Mouse (Mus musculus): Measurements from ENCODE around the gene Scmh1.
A peak's percentile ranks its signal among the peaks of the same experiment; 100 is the strongest.

Gene Scmh1

GRCm38 (mm10) chr4:120405806-120406638 is 941 bp downstream of the Scmh1 start:
- DNase-seq = no peak

- DNase-seq = no peak
Observed at GRCm38 (mm10) chr4:120406639-120407273, 1.7 kb downstream of the Scmh1 start.

DNA sequence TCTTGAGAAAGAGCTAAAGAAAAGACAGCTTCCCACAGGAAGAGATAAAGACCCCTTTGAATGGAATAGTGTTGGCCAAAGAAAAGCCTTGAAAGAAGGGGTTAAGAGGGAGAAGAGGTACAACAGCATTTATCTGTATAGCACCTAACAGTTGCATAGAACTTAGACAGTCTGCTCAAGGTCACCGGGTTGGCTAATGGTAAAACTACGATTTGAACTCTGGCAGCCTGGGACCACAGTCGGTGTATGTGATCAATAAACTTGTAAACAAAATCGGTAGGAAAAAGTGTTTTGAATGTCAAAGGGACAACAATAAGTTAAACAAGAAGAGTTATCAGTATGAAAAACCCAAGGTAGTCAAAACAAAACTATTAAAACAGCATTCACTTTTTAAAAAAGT is 13.0 kb downstream of the Scmh1 start:
- DNase-seq = no peak

DNA sequence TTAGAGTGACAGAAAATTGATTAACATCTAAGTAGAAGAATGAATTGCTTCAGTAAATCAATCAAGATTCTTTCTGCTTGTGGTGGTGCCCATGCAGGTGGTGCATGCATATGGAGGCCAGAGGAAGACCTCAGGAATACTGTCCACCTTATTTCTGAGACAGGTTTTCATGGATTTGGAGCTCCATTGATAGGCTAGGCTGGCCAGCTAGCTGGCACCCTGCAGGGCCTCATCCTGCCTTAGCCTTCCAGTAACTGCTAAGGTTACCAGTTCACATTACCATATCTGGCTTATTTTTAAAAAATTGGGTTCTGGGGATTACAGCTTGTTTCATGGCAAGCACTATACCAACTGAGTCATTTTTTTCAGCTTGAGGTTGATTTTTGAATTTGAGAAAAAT is 15.1 kb downstream of the Scmh1 start:
- no peak for DNase-seq

GRCm38 (mm10) chr4:120420685-120421084 is 15.6 kb downstream of the Scmh1 start:
- peak; percentile 51 for DNase-seq

DNA sequence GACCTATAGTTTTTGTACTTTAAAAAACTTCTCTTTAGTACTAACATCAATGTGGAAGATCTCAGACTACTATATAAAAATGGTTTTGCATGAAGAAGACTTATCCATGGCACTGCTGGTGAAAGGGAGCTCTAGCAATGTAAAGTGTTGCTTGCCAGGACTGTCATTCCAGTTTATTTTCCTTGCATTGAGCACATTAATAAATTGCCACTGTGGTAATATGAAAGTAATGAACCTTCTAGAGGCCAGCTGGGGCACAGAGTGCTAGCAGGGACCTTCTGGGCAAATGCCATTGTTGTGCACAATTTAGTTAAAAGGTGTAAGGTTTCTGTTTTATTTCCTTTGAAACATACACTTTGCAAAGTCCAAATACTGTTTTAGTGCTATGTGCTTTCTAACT is 25.5 kb downstream of the Scmh1 start:
- DNase-seq = no peak

DNA sequence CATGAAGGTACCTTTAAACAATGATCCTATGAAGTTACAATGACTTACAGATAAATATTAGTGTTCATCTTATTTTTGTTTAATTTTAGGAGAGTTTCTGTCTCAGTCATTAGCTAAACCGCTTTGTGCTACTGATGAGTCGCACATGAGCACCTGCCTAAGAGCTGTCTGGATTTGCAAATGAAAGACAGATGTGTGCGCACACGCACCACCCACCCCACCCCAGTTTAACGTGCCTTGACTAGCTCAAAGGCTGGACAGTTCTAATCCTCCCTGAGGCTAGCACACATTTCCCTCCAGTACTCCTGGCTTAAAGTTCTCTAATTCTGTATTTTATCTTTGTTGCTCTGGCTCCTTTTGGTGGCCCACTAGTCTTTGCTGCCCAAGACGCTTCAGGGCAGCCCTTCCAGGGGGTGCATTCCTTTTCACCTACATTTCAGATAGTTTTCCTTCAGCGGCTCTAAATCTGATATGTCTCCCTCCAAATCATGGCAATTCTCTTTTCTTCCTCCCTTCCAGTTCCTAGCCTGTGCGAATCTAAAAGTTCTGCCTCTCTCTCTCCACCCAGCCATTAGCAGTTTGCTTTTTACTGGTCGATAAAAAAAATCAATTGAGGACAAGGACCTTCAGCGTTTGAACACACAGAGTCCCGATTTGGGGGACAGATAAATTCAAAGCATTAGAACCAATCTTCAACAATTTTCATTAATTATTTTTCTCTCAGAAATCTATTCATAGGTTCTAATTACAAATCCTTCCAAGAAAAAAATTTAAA is 27.7 kb downstream of the Scmh1 start:
- no peak for DNase-seq

DNA sequence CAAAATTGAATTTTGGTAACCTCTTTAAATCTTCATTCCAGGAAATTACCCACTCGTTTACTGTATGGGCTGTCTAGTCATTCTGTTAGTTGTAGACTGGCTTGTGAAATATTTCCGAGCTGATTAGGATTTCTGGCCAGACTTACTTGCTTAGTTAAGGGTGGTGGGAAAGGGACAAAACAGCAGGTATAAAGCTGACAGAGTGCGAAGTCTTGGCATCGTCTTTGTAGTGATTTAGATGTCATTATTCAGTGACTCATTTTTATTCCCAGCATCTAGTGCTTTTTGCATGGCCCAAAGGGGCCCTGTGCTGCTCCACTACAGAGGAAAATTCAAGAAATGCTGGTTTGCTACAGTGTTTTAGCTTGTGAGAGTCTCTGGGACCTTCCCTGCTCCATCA is 56.7 kb downstream of the Scmh1 start:
- no peak for DNase-seq

- DNase-seq = no peak
Observed at GRCm38 (mm10) chr4:120472946-120473345, 67.9 kb downstream of the Scmh1 start.

GRCm38 (mm10) chr4:120487707-120488106 is 82.6 kb downstream of the Scmh1 start:
- DNase-seq = no peak

GRCm38 (mm10) chr4:120506955-120507354 is 101.9 kb downstream of the Scmh1 start:
- no peak for DNase-seq

GRCm38 (mm10) chr4:120511203-120511602 is 106.1 kb downstream of the Scmh1 start:
- DNase-seq = no peak

DNA sequence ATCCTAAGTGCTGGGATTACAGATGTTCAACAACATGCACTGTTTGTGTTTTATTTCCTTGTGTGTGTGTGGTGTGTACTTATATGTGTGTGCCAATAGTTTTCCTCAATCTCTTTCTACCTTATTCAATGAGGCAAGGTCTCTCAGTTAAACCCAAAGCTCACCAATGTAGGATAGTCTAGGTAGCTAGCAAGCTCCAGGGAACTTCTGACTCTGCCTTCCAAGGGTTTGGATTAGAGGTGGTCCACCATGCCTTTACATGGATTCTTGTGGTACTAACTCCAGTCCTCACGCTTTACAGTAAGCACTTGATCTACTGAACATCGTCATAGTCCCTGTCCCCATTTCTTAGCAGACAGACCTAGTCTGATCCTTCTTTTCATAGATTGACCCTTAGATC is 109.3 kb downstream of the Scmh1 start:
- DNase-seq = no peak

DNA sequence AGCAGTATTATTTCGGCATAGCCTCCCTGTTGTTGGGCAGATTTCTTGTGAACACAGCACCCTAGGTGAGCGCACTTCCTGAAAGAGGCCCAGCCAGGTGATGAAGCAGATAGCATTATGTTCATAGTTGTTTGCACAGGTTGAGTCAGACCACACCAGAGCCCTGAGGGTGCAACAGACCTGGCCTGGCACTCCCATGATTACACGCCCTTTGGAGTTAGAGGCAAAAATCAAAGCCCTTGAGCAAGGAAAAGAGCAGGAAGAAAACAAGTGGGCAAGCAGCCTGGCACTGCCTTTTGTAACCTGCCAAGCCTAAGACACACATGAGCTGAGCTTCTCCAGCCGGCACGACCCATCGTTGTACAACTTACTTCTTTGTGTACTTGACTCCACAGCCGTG is 111.4 kb downstream of the Scmh1 start:
- DNase-seq = no peak

DNA sequence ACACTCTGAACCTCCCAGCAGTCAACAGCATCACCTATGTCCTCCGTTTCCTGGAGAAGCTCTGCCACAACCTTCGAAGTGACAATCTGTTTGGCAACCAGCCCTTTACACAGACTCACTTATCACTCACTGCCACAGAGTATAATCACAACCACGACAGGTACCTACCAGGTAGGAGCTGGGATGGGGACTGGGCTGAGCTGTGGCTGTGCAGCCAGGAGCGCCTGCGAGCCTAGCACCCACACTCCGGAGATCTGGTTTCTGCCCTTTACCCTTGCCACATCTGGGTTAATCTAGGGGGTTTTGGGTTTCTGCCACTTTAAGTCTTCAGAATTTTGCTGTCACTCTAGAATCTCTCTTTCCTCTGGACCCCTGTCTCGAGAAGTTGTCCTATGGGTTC is 111.8 kb downstream of the Scmh1 start:
- no peak for DNase-seq

- peak; percentile 15 for DNase-seq
Observed at GRCm38 (mm10) chr4:120517335-120517734, 112.3 kb downstream of the Scmh1 start.

DNA sequence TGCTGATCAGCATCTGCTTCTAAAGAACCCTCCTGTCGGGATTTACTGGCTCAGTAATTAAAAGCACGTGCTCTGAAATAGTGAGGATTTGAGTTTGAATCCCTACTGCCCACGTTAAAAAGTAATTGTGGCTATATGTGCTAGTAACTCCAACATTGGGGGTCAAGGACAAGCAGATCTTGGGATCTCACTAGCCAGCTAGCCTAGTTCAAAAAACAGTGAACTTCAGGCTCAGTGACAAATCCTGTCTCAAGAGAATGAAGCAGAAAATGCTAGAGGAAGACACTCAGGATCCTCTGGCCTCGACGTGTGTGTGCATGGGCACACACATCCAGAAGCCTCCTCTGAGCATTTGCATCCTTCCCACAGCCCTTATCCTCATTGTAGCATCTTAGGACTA is 116.7 kb downstream of the Scmh1 start:
- DNase-seq = no peak

DNA sequence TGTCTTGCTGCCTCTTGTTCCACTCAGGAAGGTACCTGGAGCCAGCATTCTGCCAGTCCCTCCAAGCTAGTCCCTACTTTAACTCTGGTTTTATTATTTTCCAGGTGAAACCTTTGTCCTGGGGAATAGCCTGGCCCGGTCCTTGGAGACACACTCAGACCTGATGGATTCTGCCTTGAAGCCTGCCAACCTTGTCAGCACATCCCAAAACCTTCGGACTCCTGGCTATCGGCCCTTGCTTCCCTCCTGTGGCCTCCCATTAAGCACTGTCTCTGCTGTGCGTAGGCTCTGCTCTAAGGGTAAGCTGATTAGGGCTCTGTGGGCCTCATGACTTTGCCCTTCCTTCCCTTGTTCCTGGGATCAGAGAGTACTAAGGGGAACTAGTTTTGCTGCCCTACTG is 117.3 kb downstream of the Scmh1 start:
- no peak for DNase-seq

DNA sequence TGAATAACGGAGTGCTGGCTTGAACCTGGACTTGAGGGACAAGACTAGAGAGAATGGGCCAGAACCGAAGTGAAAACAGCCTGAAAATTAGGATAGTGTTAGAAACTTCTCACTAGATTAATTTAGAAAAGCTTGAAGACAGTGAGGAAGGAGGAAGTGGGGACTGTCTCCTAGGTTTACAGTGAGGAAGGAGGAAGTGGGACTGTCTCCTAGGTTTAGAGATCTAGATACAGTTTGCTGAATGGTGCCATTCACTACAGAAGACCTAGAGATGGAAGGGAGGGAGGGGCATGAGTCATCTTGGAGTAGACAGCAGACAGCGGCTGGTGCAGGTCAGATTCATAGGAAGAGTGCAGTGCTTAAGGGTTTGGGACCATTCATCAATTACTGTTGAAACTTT is 118.0 kb downstream of the Scmh1 start:
- no peak for DNase-seq

- no peak for DNase-seq
Observed at GRCm38 (mm10) chr4:120528171-120528570, 123.1 kb downstream of the Scmh1 start.

- no peak for DNase-seq
Observed at GRCm38 (mm10) chr4:120531986-120532385, 126.9 kb downstream of the Scmh1 start, which contains the start of gene Slfnl1. Slfnl1 (plus strand) TSS chr4:120532231.

DNA sequence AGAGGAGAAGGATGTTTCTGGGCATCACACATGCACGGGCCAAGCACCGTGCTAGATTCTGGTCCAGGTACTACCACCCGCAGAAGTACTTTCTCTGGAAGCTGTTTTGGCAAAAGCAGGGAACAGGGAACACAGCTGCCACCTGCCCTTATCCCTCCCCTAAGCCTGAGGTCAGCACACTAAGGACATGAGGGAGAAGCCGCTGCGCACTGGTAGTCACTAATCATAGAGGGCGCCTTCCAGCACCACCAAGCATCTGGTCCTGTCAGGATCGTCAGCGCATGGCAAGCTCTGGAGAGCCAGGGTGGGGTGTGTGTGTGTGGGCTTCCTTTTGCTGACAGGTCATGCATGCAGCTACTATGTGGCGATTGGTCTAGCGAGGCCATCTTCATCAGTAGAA is 133.6 kb downstream of the Scmh1 start:
- DNase-seq = no peak

DNA sequence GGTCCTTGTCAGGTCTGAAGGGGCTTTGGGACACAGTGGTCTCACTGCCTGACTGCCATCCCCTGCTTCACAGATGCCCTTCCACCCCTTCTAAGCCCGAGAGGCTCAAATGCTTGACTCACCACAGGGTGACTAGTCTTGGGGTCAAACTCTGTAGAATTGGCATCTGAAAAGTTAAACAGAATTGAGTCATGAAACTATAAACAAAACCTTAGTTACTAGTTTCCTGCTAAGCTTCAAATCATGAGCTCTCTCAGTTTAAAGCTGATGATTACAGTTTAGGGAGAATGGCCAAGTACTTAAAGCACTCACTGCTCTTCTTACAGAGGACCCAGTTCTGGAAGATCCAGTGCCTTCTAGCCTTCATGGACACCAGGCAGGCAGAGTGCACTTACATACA is 139.8 kb downstream of the Scmh1 start:
- DNase-seq = no peak

- DNase-seq = peak; percentile 6
Observed at GRCm38 (mm10) chr4:120556592-120556991, 151.5 kb downstream of the Scmh1 start.

Data from lung, postnatal 14 days (tissue).